Comparison of ENCODE assay signal across 24 mouse cellular contexts in genomic region chr6:135313981-135314380, GRCm38 (mm10). TPM values are rescaled to one million over a fixed set of nuclear protein-coding genes. Genes with fewer than 3 reads are reported as not detected.
A peak's percentile ranks its signal among the peaks of the same experiment; 100 is the strongest.
DNase-seq lines count a peak whose midpoint lies in the region; ATAC-seq and TF ChIP-seq lines count a peak whose summit lies in the region.
"Had no signal": no experiment of that assay in that cellular context is flagged by ENCODE, and none has a peak within 500 bp of the region (broad histone marks: within the 10 kb centered on the region; RNA-seq: fewer than 3 reads in every experiment).

No protein-coding gene starts in this region.

- 67% methylated on average over 9 of the region's 9 CpGs for WGBS in heart, embryonic 10.5 days
- 54% methylated on average over 9 of the region's 9 CpGs for WGBS in kidney, adult 2 months
- WGBS in embryonic facial prominence, embryonic 15.5 days: 38% methylated on average over 9 of the region's 9 CpGs

- H3K27me3 ChIP-seq in heart, embryonic 10.5 days (ENCODE audit: insufficient read depth, poor library complexity, severe bottlenecking): no peaks in the 10 kb centered on the region
- H3K27me3 ChIP-seq in kidney, adult 2 months (replicated peaks; ENCODE audit: control insufficient read depth, insufficient read depth, low read length): no peaks in the 10 kb centered on the region
- no peaks in the 10 kb centered on the region for H3K27me3 ChIP-seq in embryonic facial prominence, embryonic 15.5 days
- H3K27me3 ChIP-seq: liver, embryonic 12.5 days; lung, embryonic 15.5 days; neural tube, embryonic 15.5 days; Patski had no signal

- no peak for TF ChIP-seq CTCF in kidney, adult 2 months (conservative IDR thresholded peaks at IDR 0.05; ENCODE audit: insufficient read depth, insufficient read length, low read depth, low read length)

- no peak for TF ChIP-seq POLR2A in kidney, adult 2 months (IDR thresholded peaks at IDR 0.05; ENCODE audit: low read depth, low read length)

- peak; percentile 97 for DNase-seq in heart, adult 11 months
- DNase-seq in heart, embryonic 10.5 days (ENCODE audit: low spot score): no peak
- DNase-seq in kidney, postnatal 4 days: peak; percentile 31 to 54
- no peak for DNase-seq in kidney, adult 2 months
- DNase-seq in heart, postnatal 10 days: peak; percentile 56 to 64
- no peak for DNase-seq in urinary bladder, postnatal 36 days (ENCODE audit: low spot score in 2 of 2)
- no peak for DNase-seq in layer of hippocampus, adult 9-10 months (ENCODE audit: low spot score)
- DNase-seq: cerebellum, adult 11-12 months; kidney, adult 8-10 months; thymus, adult 2 months had no signal

- peaks cover 11% of the 10 kb centered on the region; the same call in 1 of the 2 replicates for H3K4me1 ChIP-seq in heart, embryonic 10.5 days
- no peaks in the 10 kb centered on the region for H3K4me1 ChIP-seq in kidney, adult 2 months (ENCODE audit: control insufficient read depth, insufficient read depth, low read length)
- peaks cover 10% of the 10 kb centered on the region; the same call in 1 of the 2 replicates for H3K4me1 ChIP-seq in embryonic facial prominence, embryonic 15.5 days
- H3K4me1 ChIP-seq: liver, embryonic 12.5 days; neural tube, embryonic 15.5 days had no signal

- ATAC-seq in embryonic facial prominence, embryonic 15.5 days (ENCODE audit: insufficient number of reproducible peaks, low FRiP score, low TSS enrichment, low read depth): no peak
- ATAC-seq: hindbrain, embryonic 16.5 days; liver, embryonic 12.5 days; Patski had no signal

- H3K9me3 ChIP-seq in heart, embryonic 10.5 days: no peaks in the 10 kb centered on the region
- H3K9me3 ChIP-seq in embryonic facial prominence, embryonic 15.5 days (replicated peaks): no peaks in the 10 kb centered on the region
- H3K9me3 ChIP-seq: liver, embryonic 12.5 days; lung, embryonic 15.5 days; neural tube, embryonic 15.5 days had no signal

- no peak overlapping the region for H3K27ac ChIP-seq in heart, embryonic 10.5 days
- H3K27ac ChIP-seq in kidney, adult 2 months (ENCODE audit: insufficient read depth, low read depth, low read length): no peak overlapping the region
- 0 out of 2 replicates have a peak overlapping the region, but pooled peaks have one; percentile 2 for H3K27ac ChIP-seq in embryonic facial prominence, embryonic 15.5 days (replicated peaks)
- H3K27ac ChIP-seq: liver, embryonic 12.5 days; lung, embryonic 15.5 days; neural tube, embryonic 15.5 days had no signal

- no peak overlapping the region for H3K4me3 ChIP-seq in heart, embryonic 10.5 days
- no peak overlapping the region for H3K4me3 ChIP-seq in kidney, adult 2 months (ENCODE audit: insufficient read depth, low read depth, low read length)
- no peak overlapping the region for H3K4me3 ChIP-seq in embryonic facial prominence, embryonic 15.5 days (replicated peaks)
- H3K4me3 ChIP-seq: liver, embryonic 12.5 days; lung, embryonic 15.5 days; neural tube, embryonic 15.5 days had no signal

- no peak overlapping the region for H3K9ac ChIP-seq in embryonic facial prominence, embryonic 15.5 days
- H3K9ac ChIP-seq: liver, embryonic 12.5 days; lung, embryonic 15.5 days; neural tube, embryonic 15.5 days had no signal

- intact Hi-C loops in heart, postnatal 10 days (cut with DNase I): loop anchor here (2.0 kb wide), 2 partner anchors 49 to 61 kb away; partner anchors contain the start of gene Emp1

- no peaks in the 10 kb centered on the region for H3K36me3 ChIP-seq in heart, embryonic 10.5 days
- no peaks in the 10 kb centered on the region for H3K36me3 ChIP-seq in kidney, adult 2 months (ENCODE audit: control insufficient read depth, insufficient read depth, low read length)
- no peaks in the 10 kb centered on the region for H3K36me3 ChIP-seq in embryonic facial prominence, embryonic 15.5 days
- H3K36me3 ChIP-seq: liver, embryonic 12.5 days; lung, embryonic 15.5 days; neural tube, embryonic 15.5 days had no signal

- no peak overlapping the region for H3K4me2 ChIP-seq in embryonic facial prominence, embryonic 15.5 days (replicated peaks)
- H3K4me2 ChIP-seq: liver, embryonic 12.5 days; lung, embryonic 15.5 days; neural tube, embryonic 15.5 days had no signal

RNA-seq across cellular contexts. Expression of gene Pbp2, which starts 3.8 kb away (rescaled TPM):
- 0.16 TPM in 1 of 2 replicates, not detected in the other for polyA plus RNA-seq in heart, embryonic 10.5 days (2016; fragmentation: Nextera tagmentation; extraction: Ambion mirVana)
- polyA plus RNA-seq in kidney, adult 2 months (2012; rRNA removed): 0.16 TPM in 1 of 2 replicates, not detected in the other
- 0.91 and 1.5 TPM in 2 replicates for polyA plus RNA-seq in embryonic facial prominence, embryonic 15.5 days (2015; fragmentation: Nextera tagmentation; extraction: Ambion mirVana)
- total RNA-seq in heart, postnatal 10 days (2021): not detected
- total RNA-seq: adrenal gland, adult 18-20 months; common myeloid progenitor, adult 5-6 weeks; monocyte, adult 5-6 weeks had no signal
- polyA plus RNA-seq: heart, embryonic 14.5 days; hindbrain, embryonic 16.5 days; liver, embryonic 12.5 days; neural tube, embryonic 15.5 days; Patski; small intestine, adult 2 months; stomach, embryonic 14.5 days; thymus, adult 2 months had no signal

RNA-seq across cellular contexts. Expression of gene Emp1, which starts 48.4 kb away (rescaled TPM):
- polyA plus RNA-seq in heart, embryonic 10.5 days (2016; fragmentation: Nextera tagmentation; extraction: Ambion mirVana): 5.1 and 10.5 TPM in 2 replicates
- 56.0 and 66.3 TPM in 2 replicates for polyA plus RNA-seq in kidney, adult 2 months (2012; rRNA removed)
- 172 and 177 TPM in 2 replicates for polyA plus RNA-seq in embryonic facial prominence, embryonic 15.5 days (2015; fragmentation: Nextera tagmentation; extraction: Ambion mirVana)
- 100 to 1,000 TPM; 192 to 206 TPM for total RNA-seq in heart, postnatal 10 days (2021)

RNA-seq across cellular contexts. Expression of gene Gsg1, which starts 59.8 kb away (rescaled TPM):
- 0.47 and 3.9 TPM in 2 replicates for polyA plus RNA-seq in heart, embryonic 10.5 days (2016; fragmentation: Nextera tagmentation; extraction: Ambion mirVana)
- polyA plus RNA-seq in kidney, adult 2 months (2012; rRNA removed): 0.55 and 1.4 TPM in 2 replicates
- 2.1 and 2.6 TPM in 2 replicates for polyA plus RNA-seq in embryonic facial prominence, embryonic 15.5 days (2015; fragmentation: Nextera tagmentation; extraction: Ambion mirVana)
- under 1 TPM; 0.32 to 0.89 TPM for total RNA-seq in heart, postnatal 10 days (2021)
- total RNA-seq: adrenal gland, adult 18-20 months; layer of hippocampus, postnatal 10 days; left cerebral cortex, postnatal 14 days had no signal

Comparison
In these comparisons a context has a peak if more than half of its experiments do, and no peak if none do; other contexts are left out.
1. DNase-seq: peak in heart, adult 11 months (single experiment), kidney, postnatal 4 days (2 of 2) and heart, postnatal 10 days (2 of 2); none in heart, embryonic 10.5 days (single experiment), kidney, adult 2 months (single experiment), urinary bladder, postnatal 36 days (0 of 2) and layer of hippocampus, adult 9-10 months (single experiment).